Mouse (Mus musculus) ES-E14 (cell line): ENCODE data around the gene Map3k21. TPM values are rescaled to one million over a fixed set of nuclear protein-coding genes. Genes with fewer than 3 reads are reported as not detected.

Experiments used
- DNase-seq: peaks from one replicate; pipeline ENCODE4 v3.0.0-alpha.2; 2013; ENCODE audit warnings: low read depth, low spot score
- H3K27ac ChIP-seq: 2 replicates; pipeline ENCODE4 v1.5.1; 2012; ENCODE audit warnings: low read depth, mild to moderate bottlenecking, low read length, moderate library complexity, mixed read lengths; ENCODE audit not compliant: poor library complexity, insufficient read depth, severe bottlenecking
- H3K36me3 ChIP-seq: 2 replicates; pipeline ENCODE4 v1.6.1; 2012; ENCODE audit warnings: mild to moderate bottlenecking, low read length, moderate library complexity, mixed read lengths; ENCODE audit not compliant: control insufficient read depth, poor library complexity, insufficient read depth, severe bottlenecking
- H3K4me1 ChIP-seq, 2 experiments: fragments of 150-350 bp in 1 of 2; sonication (generic) in 1 of 2; 2 replicates each; pipeline ENCODE4 v1.6.1; 2012; ENCODE audit warnings: low read length in 2 of 2, mild to moderate bottlenecking in 1 of 2, mixed read lengths in 1 of 2; ENCODE audit not compliant: control insufficient read depth in 2 of 2, insufficient read depth in 2 of 2, poor library complexity in 1 of 2
- H3K4me3 ChIP-seq, 2 experiments: fragments of 150-350 bp in 1 of 2; sonication (generic) in 1 of 2; 2 replicates each; pipeline ENCODE4 v1.5.1; 2012; ENCODE audit warnings: low read length in 2 of 2, low read depth in 1 of 2, mild to moderate bottlenecking in 1 of 2, mixed read lengths in 1 of 2; ENCODE audit not compliant: insufficient read depth in 1 of 2, poor library complexity in 1 of 2, severe bottlenecking in 1 of 2
- H3K9ac ChIP-seq: 2 replicates; pipeline ENCODE4 v1.6.1; 2012; ENCODE audit warnings: low read depth, mild to moderate bottlenecking, low read length, mixed read lengths; ENCODE audit not compliant: poor library complexity, insufficient read depth, severe bottlenecking
- H3K9me3 ChIP-seq: fragments of 150-350 bp; sonication (generic); 2 replicates; pipeline ENCODE4 v1.6.1; 2012; ENCODE audit warnings: low read depth, mild to moderate bottlenecking, low read length; ENCODE audit not compliant: control insufficient read depth, insufficient read depth
- CHD2 ChIP-seq: IDR thresholded peaks from 2 replicates; pipeline ENCODE4 v1.6.1; 2014; ENCODE audit warnings: mild to moderate bottlenecking, low read depth, low read length, inconsistent platforms
- HCFC1 ChIP-seq: IDR thresholded peaks from 2 replicates; pipeline ENCODE4 v1.6.1; 2012; ENCODE audit warnings: low read length, inconsistent platforms, borderline replicate concordance; ENCODE audit not compliant: insufficient read depth
- MAFK ChIP-seq: IDR thresholded peaks from 2 replicates; pipeline ENCODE4 v1.6.1; 2014; ENCODE audit warnings: mild to moderate bottlenecking, low read depth, low read length, inconsistent platforms; ENCODE audit not compliant: insufficient read depth
- ZC3H11A ChIP-seq: IDR thresholded peaks from 2 replicates; pipeline ENCODE4 v1.6.1; 2012; ENCODE audit warnings: low read depth, mild to moderate bottlenecking, inconsistent platforms, low read length, borderline replicate concordance
- ZNF384 ChIP-seq: IDR thresholded peaks from 2 replicates; pipeline ENCODE4 v1.6.1; 2012; ENCODE audit warnings: low read depth, low read length, inconsistent platforms
- in situ Hi-C, 2 experiments: fragments of 600-800 bp; cut with MboI; formaldehyde crosslinking; loops; one replicate each; pipeline ENCODE4 v1.15.1; 2025; ENCODE audit warnings: low sequenced_read_pairs in 2 of 2, inconsistent platforms in 1 of 2; ENCODE audit not compliant: unreplicated experiment in 2 of 2
- total RNA-seq: library from RNA; depleted of rRNA; stranded (reverse); fragments of 300-350 nt; gene quantifications from 2 replicates; pipeline ENCODE4 v1.2.3, GENCODE M21; 2012

Map3k21 gene
- total RNA-seq, 1 experiment, result 0.04 TPM

DNA sequence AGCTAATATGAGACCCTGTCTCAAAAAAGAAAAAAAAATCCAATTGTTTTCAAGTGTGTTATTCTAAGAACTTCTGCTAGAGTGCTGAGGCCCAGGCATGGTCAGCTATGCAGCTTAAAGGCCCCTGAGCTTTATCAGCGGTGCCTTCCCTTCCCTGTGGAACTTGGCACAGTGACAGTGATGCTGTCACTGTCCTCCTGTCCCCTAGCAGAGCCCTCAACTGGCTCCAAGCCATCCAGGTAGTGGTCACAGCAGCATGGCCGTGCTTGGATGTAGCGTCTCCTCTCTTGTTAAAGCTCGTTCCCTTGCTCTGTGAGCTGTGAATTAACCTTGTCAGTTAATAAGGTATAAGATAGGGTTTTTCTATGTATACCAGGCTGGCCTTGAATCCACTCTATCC is 16.4 kb downstream of the Map3k21 start:
- in situ Hi-C loops, result no loop called here
- Histone ChIP-seq H3K36me3 (no peaks in the 10 kb centered on the region), H3K4me3 (no peak overlapping the region), H3K4me1 (no peaks in the 10 kb centered on the region), H3K27ac (no peak overlapping the region), H3K9me3 (no peaks in the 10 kb centered on the region), H3K9ac (no peak overlapping the region)
- DNase-seq, result no peak
- TF ChIP-seq MAFK (no peak), CHD2 (no peak), ZC3H11A (no peak), HCFC1 (no peak), ZNF384 (no peak)

- H3K36me3 ChIP-seq, result no peaks in the 10 kb centered on the region
- H3K9ac ChIP-seq, result no peak overlapping the region
- in situ Hi-C loops, result no loop called here
- H3K27ac ChIP-seq, result no peak overlapping the region
- H3K4me3 ChIP-seq, result no peak overlapping the region
- no peaks in the 10 kb centered on the region for H3K9me3 ChIP-seq
- TF ChIP-seq CHD2, result no peak
- no peak for TF ChIP-seq MAFK
- no peak for TF ChIP-seq ZNF384
- TF ChIP-seq ZC3H11A, result no peak
- no peak for TF ChIP-seq HCFC1
- H3K4me1 ChIP-seq, result no peaks in the 10 kb centered on the region
- DNase-seq, result no peak
Observed at GRCm38 (mm10) chr8:125930276-125931046, 20.2 kb downstream of the Map3k21 start.

- in situ Hi-C loops, result no loop called here
Observed at GRCm38 (mm10) chr8:125931822-125932221, 21.6 kb downstream of the Map3k21 start.

GRCm38 (mm10) chr8:125935649-125936048 is 25.4 kb downstream of the Map3k21 start:
- DNase-seq, result peak; percentile 62
- no peak overlapping the region for H3K4me3 ChIP-seq
- in situ Hi-C loops, result no loop called here
- H3K9ac ChIP-seq, result no peak overlapping the region
- no peak for TF ChIP-seq ZC3H11A
- TF ChIP-seq ZNF384, result no peak
- no peak for TF ChIP-seq CHD2
- no peak for TF ChIP-seq HCFC1
- TF ChIP-seq MAFK, result no peak
- H3K36me3 ChIP-seq, result no peaks in the 10 kb centered on the region
- H3K4me1 ChIP-seq, result no peaks in the 10 kb centered on the region
- no peak overlapping the region for H3K27ac ChIP-seq
- no peaks in the 10 kb centered on the region for H3K9me3 ChIP-seq

More at GRCm38 (mm10) chr8:125931822-125932221, 21.6 kb downstream of the Map3k21 start:
- Histone ChIP-seq H3K9me3 (no peaks in the 10 kb centered on the region), H3K27ac (no peak overlapping the region), H3K4me3 (no peak overlapping the region), H3K4me1 (no peaks in the 10 kb centered on the region), H3K9ac (no peak overlapping the region), H3K36me3 (no peaks in the 10 kb centered on the region)
- TF ChIP-seq ZC3H11A, result no peak
- TF ChIP-seq CHD2, result no peak
- TF ChIP-seq HCFC1, result no peak
- TF ChIP-seq MAFK, result no peak
- no peak for TF ChIP-seq ZNF384
- DNase-seq, result no peak
